Mouse (Mus musculus): ENCODE measurements around the gene Foxk1. TPM values are rescaled to one million over a fixed set of nuclear protein-coding genes. Genes with fewer than 3 reads are reported as not detected.
A peak's percentile ranks its signal among the peaks of the same experiment; 100 is the strongest.

The Foxk1 gene
- total RNA-seq (2014; fragmentation: Nextera tagmentation) (12.3 and 17.0 TPM in 2 replicates), total RNA-seq (2017) (6.4 and 6.8 TPM in 2 replicates)

- peak; percentile 55 for ATAC-seq (replicated peaks; ENCODE audit: low FRiP score, low TSS enrichment, poor library complexity, severe bottlenecking)
These were observed at the start of gene Foxk1 for GRCm38 (mm10) chr5:142400981-142401640. Gene Foxk1, plus strand, starts transcription at chr5:142401497.

GRCm38 (mm10) chr5:142352336-142352892 is 48.9 kb upstream of the Foxk1 start:
- ATAC-seq (replicated peaks; ENCODE audit: low FRiP score, low TSS enrichment, poor library complexity, severe bottlenecking): no peak

- no peak for ATAC-seq (replicated peaks; ENCODE audit: low FRiP score, low TSS enrichment, poor library complexity, severe bottlenecking)
These were observed 46.2 kb upstream of the Foxk1 start for GRCm38 (mm10) chr5:142355144-142355543.

GRCm38 (mm10) chr5:142361166-142361565 is 40.1 kb upstream of the Foxk1 start:
- ATAC-seq (replicated peaks; ENCODE audit: low FRiP score, low TSS enrichment, poor library complexity, severe bottlenecking): no peak

GRCm38 (mm10) chr5:142362894-142363293 is 38.4 kb upstream of the Foxk1 start:
- ATAC-seq (replicated peaks; ENCODE audit: low FRiP score, low TSS enrichment, poor library complexity, severe bottlenecking): no peak

GRCm38 (mm10) chr5:142364095-142364494 is 37.2 kb upstream of the Foxk1 start:
- ATAC-seq (replicated peaks; ENCODE audit: low FRiP score, low TSS enrichment, poor library complexity, severe bottlenecking): no peak

- ATAC-seq (replicated peaks; ENCODE audit: low FRiP score, low TSS enrichment, poor library complexity, severe bottlenecking): peak; percentile 85
These were observed 33.9 kb upstream of the Foxk1 start for GRCm38 (mm10) chr5:142367085-142368081.

GRCm38 (mm10) chr5:142368122-142368521 is 33.2 kb upstream of the Foxk1 start:
- no peak; the same call in 1 of the 2 replicates for ATAC-seq (replicated peaks; ENCODE audit: low FRiP score, low TSS enrichment, poor library complexity, severe bottlenecking)

- no peak for ATAC-seq (replicated peaks; ENCODE audit: low FRiP score, low TSS enrichment, poor library complexity, severe bottlenecking)
These were observed 30.7 kb upstream of the Foxk1 start for GRCm38 (mm10) chr5:142370406-142371171.

- ATAC-seq (replicated peaks; ENCODE audit: low FRiP score, low TSS enrichment, poor library complexity, severe bottlenecking): no peak
These were observed 29.8 kb upstream of the Foxk1 start for GRCm38 (mm10) chr5:142371172-142372155.

GRCm38 (mm10) chr5:142372207-142372606 is 29.1 kb upstream of the Foxk1 start:
- no peak for ATAC-seq (replicated peaks; ENCODE audit: low FRiP score, low TSS enrichment, poor library complexity, severe bottlenecking)

- ATAC-seq (replicated peaks; ENCODE audit: low FRiP score, low TSS enrichment, poor library complexity, severe bottlenecking): no peak
These were observed 27.0 kb upstream of the Foxk1 start for GRCm38 (mm10) chr5:142374343-142374742.

- ATAC-seq (replicated peaks; ENCODE audit: low FRiP score, low TSS enrichment, poor library complexity, severe bottlenecking): no peak
These were observed 25.7 kb upstream of the Foxk1 start for GRCm38 (mm10) chr5:142375641-142376040.

- ATAC-seq (replicated peaks; ENCODE audit: low FRiP score, low TSS enrichment, poor library complexity, severe bottlenecking): no peak
These were observed 25.2 kb upstream of the Foxk1 start for GRCm38 (mm10) chr5:142376071-142376470.

GRCm38 (mm10) chr5:142378068-142378467 is 23.2 kb upstream of the Foxk1 start:
- ATAC-seq (replicated peaks; ENCODE audit: low FRiP score, low TSS enrichment, poor library complexity, severe bottlenecking): no peak

GRCm38 (mm10) chr5:142380491-142380890 is 20.8 kb upstream of the Foxk1 start:
- ATAC-seq (replicated peaks; ENCODE audit: low FRiP score, low TSS enrichment, poor library complexity, severe bottlenecking): no peak

- ATAC-seq (replicated peaks; ENCODE audit: low FRiP score, low TSS enrichment, poor library complexity, severe bottlenecking): no peak
These were observed 16.2 kb upstream of the Foxk1 start for GRCm38 (mm10) chr5:142384911-142385660.

GRCm38 (mm10) chr5:142386329-142386728 is 15.0 kb upstream of the Foxk1 start:
- no peak for ATAC-seq (replicated peaks; ENCODE audit: low FRiP score, low TSS enrichment, poor library complexity, severe bottlenecking)
